Mouse (Mus musculus) lung, embryonic 14.5 days (tissue): ENCODE measurements around the gene Tifa. TPM values are rescaled to one million over a fixed set of nuclear protein-coding genes. Genes with fewer than 3 reads are reported as not detected.

ENCODE experiments used
- ATAC-seq: fragments of 200-750 bp; cut with Nextera tagmentation; 2 replicates; pipeline ENCODE4 v1.8.0; 2017; ENCODE audit warnings: mild to moderate bottlenecking, moderate TSS enrichment, moderate library complexity; ENCODE audit not compliant: insufficient read depth
- DNase-seq: peaks from one replicate; pipeline ENCODE4 v3.0.0-alpha.2; 2015
- H3K27ac ChIP-seq: fragments of 300-500 bp; sonication (generic); 2 replicates; pipeline ENCODE4 v1.5.1; 2014; ENCODE audit warnings: low read depth, mild to moderate bottlenecking, moderate library complexity
- H3K27me3 ChIP-seq: fragments of 300-500 bp; sonication (generic); 2 replicates; pipeline ENCODE4 v1.6.1; 2014; ENCODE audit warnings: low read length, control low read depth; ENCODE audit not compliant: insufficient read depth
- H3K36me3 ChIP-seq: fragments of 300-500 bp; sonication (generic); 2 replicates; pipeline ENCODE4 v1.6.1; 2014; ENCODE audit warnings: control low read depth; ENCODE audit not compliant: insufficient read depth
- H3K4me1 ChIP-seq: fragments of 300-500 bp; sonication (generic); 2 replicates; pipeline ENCODE4 v1.6.1; 2014; ENCODE audit warnings: antibody characterized with exemption, control low read depth; ENCODE audit not compliant: insufficient read depth
- H3K4me2 ChIP-seq: fragments of 300-500 bp; sonication (generic); 2 replicates; pipeline ENCODE4 v1.6.1; 2014; ENCODE audit warnings: mild to moderate bottlenecking
- H3K4me3 ChIP-seq: fragments of 300-500 bp; sonication (generic); 2 replicates; pipeline ENCODE4 v1.5.1; 2014; ENCODE audit warnings: low read depth, low read length
- H3K9ac ChIP-seq: fragments of 300-500 bp; sonication (generic); 2 replicates; pipeline ENCODE4 v1.6.1; 2014
- H3K9me3 ChIP-seq: fragments of 300-500 bp; sonication (generic); 2 replicates; pipeline ENCODE4 v1.6.1; 2016; ENCODE audit warnings: low read depth, low read length, control low read depth
- CTCF ChIP-seq: IDR thresholded peaks from 2 replicates; pipeline ENCODE4 v1.5.1; 2016; ENCODE audit warnings: antibody characterized with exemption, low read depth
- WGBS: fragments of 180-500 bp; shearing (Covaris S2); extraction: QIAGEN DNeasy Blood & Tissue Kit; methylation state at CpG from one replicate; pipeline ENCODE4 v1.1.7; 2014; 5-methylcytosine and 5-hydroxymethylcytosine counted together
- polyA plus RNA-seq: library from polyadenylated mRNA; unstranded; fragments of >200 nt; fragmentation: Nextera tagmentation; extraction: Ambion mirVana; gene quantifications from 2 replicates; pipeline ENCODE4 v1.2.1, GENCODE M21; 2014

Tifa gene
- polyA plus RNA-seq, 1 experiment from 2014 or later = 4.3 TPM

- Histone ChIP-seq H3K4me2 (no peak overlapping the region), H3K9ac (no peak overlapping the region), H3K27me3 (no peaks in the 10 kb centered on the region), H3K27ac (no peak overlapping the region), H3K4me3 (no peak overlapping the region), H3K9me3 (no peaks in the 10 kb centered on the region; the same call in 1 of the 2 replicates), H3K4me1 (no peaks in the 10 kb centered on the region), H3K36me3 (no peaks in the 10 kb centered on the region)
- ATAC-seq (no peak), DNase-seq (no peak)
- TF ChIP-seq CTCF = no peak
- WGBS = 95% methylated on average over 7 of the region's 7 CpGs
Observed at GRCm38 (mm10) chr3:127796271-127796670, 6.7 kb downstream of the Tifa start.

- Histone ChIP-seq H3K9me3 (no peaks in the 10 kb centered on the region), H3K4me1 (no peaks in the 10 kb centered on the region), H3K4me3 (no peak overlapping the region), H3K9ac (no peak overlapping the region), H3K36me3 (peaks cover 2% of the 10 kb centered on the region; the same call in 1 of the 2 replicates), H3K27me3 (no peaks in the 10 kb centered on the region), H3K27ac (no peak overlapping the region), H3K4me2 (no peak overlapping the region)
- DNase-seq (no peak), ATAC-seq (no peak)
- TF ChIP-seq CTCF = no peak
- WGBS = 89% methylated on average over 8 of the region's 8 CpGs
Observed at GRCm38 (mm10) chr3:127801162-127801561, 11.6 kb downstream of the Tifa start.

GRCm38 (mm10) chr3:127802814-127803213 is 13.2 kb downstream of the Tifa start:
- Histone ChIP-seq H3K4me2 (0 out of 2 replicates have a peak overlapping the region, but pooled peaks have one; percentile 7), H3K27ac (no peak overlapping the region), H3K4me1 (no peaks in the 10 kb centered on the region), H3K9me3 (no peaks in the 10 kb centered on the region), H3K27me3 (no peaks in the 10 kb centered on the region), H3K9ac (no peak overlapping the region), H3K36me3 (peaks cover 12% of the 10 kb centered on the region), H3K4me3 (no peak overlapping the region)
- WGBS = 39% methylated on average over 8 of the region's 8 CpGs
- TF ChIP-seq CTCF = no peak
- ATAC-seq = no peak
- DNase-seq = no peak

GRCm38 (mm10) chr3:127804439-127804838 is 14.8 kb downstream of the Tifa start:
- DNase-seq = no peak
- H3K27ac ChIP-seq = no peak overlapping the region
- no peaks in the 10 kb centered on the region for H3K4me1 ChIP-seq
- no peak overlapping the region for H3K9ac ChIP-seq
- no peaks in the 10 kb centered on the region for H3K27me3 ChIP-seq
- H3K4me2 ChIP-seq = no peak overlapping the region
- no peak; the same call in 1 of the 2 replicates for ATAC-seq
- no peaks in the 10 kb centered on the region for H3K9me3 ChIP-seq
- H3K36me3 ChIP-seq = peaks cover 27% of the 10 kb centered on the region
- WGBS = 85% methylated on average over 4 of the region's 4 CpGs
- no peak for TF ChIP-seq CTCF
- H3K4me3 ChIP-seq = no peak overlapping the region

GRCm38 (mm10) chr3:127805071-127805470 is 15.5 kb downstream of the Tifa start:
- DNase-seq (no peak), ATAC-seq (no peak)
- no peaks in the 10 kb centered on the region for H3K27me3 ChIP-seq
- no peak for TF ChIP-seq CTCF
- no peaks in the 10 kb centered on the region for H3K9me3 ChIP-seq
- H3K27ac ChIP-seq = no peak overlapping the region
- H3K4me3 ChIP-seq = no peak overlapping the region
- peaks cover 34% of the 10 kb centered on the region for H3K36me3 ChIP-seq
- WGBS = 82% methylated on average over 12 of the region's 12 CpGs
- no peak overlapping the region for H3K9ac ChIP-seq
- H3K4me1 ChIP-seq = no peaks in the 10 kb centered on the region
- H3K4me2 ChIP-seq = no peak overlapping the region

GRCm38 (mm10) chr3:127805991-127806390 is 16.4 kb downstream of the Tifa start:
- 87% methylated on average over 6 of the region's 6 CpGs for WGBS

GRCm38 (mm10) chr3:127807846-127808245 is 18.2 kb downstream of the Tifa start:
- no peak for TF ChIP-seq CTCF
- DNase-seq (no peak), ATAC-seq (no peak)
- H3K4me3 ChIP-seq = no peak overlapping the region
- H3K36me3 ChIP-seq = peaks cover 52% of the 10 kb centered on the region
- H3K4me2 ChIP-seq = no peak overlapping the region
- no peak overlapping the region for H3K9ac ChIP-seq
- H3K9me3 ChIP-seq = no peaks in the 10 kb centered on the region
- no peaks in the 10 kb centered on the region for H3K27me3 ChIP-seq
- no peak overlapping the region for H3K27ac ChIP-seq
- 82% methylated on average over 5 of the region's 5 CpGs for WGBS
- no peaks in the 10 kb centered on the region for H3K4me1 ChIP-seq

More at GRCm38 (mm10) chr3:127805991-127806390, 16.4 kb downstream of the Tifa start:
- ATAC-seq = no peak
- Histone ChIP-seq H3K36me3 (peaks cover 39% of the 10 kb centered on the region), H3K9me3 (no peaks in the 10 kb centered on the region), H3K27ac (no peak overlapping the region), H3K27me3 (no peaks in the 10 kb centered on the region), H3K4me1 (no peaks in the 10 kb centered on the region), H3K9ac (no peak overlapping the region), H3K4me3 (no peak overlapping the region), H3K4me2 (no peak overlapping the region)
- no peak for TF ChIP-seq CTCF
- DNase-seq = no peak

- no peak overlapping the region for H3K4me2 ChIP-seq
- no peak overlapping the region for H3K27ac ChIP-seq
- ATAC-seq (no peak), DNase-seq (no peak)
- H3K27me3 ChIP-seq = no peaks in the 10 kb centered on the region
- WGBS = 86% methylated on average over 7 of the region's 7 CpGs
- no peaks in the 10 kb centered on the region for H3K4me1 ChIP-seq
- H3K9ac ChIP-seq = no peak overlapping the region
- H3K4me3 ChIP-seq = no peak overlapping the region
- no peak for TF ChIP-seq CTCF
- H3K36me3 ChIP-seq = peaks cover 65% of the 10 kb centered on the region
- no peaks in the 10 kb centered on the region for H3K9me3 ChIP-seq
Observed at GRCm38 (mm10) chr3:127809103-127809502, 19.5 kb downstream of the Tifa start.
